Mouse (Mus musculus) MEL (cell line): Measurements from ENCODE around the gene Cul9.

Experiments
- CTCF ChIP-seq, 3 experiments: IDR thresholded peaks in 2 of 3; conservative IDR thresholded peaks in 1 of 3; 2 replicates each; pipeline ENCODE4 v1.5.1; 2011 to 2012; ENCODE audit warnings: low read length in 3 of 3, low read depth in 2 of 3, mild to moderate bottlenecking in 2 of 3, improper control_type of control experiment in 1 of 3, inconsistent platforms in 1 of 3, mixed read lengths in 1 of 3, moderate library complexity in 1 of 3; ENCODE audit not compliant: control insufficient read depth in 1 of 3, insufficient read depth in 1 of 3, poor library complexity in 1 of 3, severe bottlenecking in 1 of 3
- HCFC1 ChIP-seq: IDR thresholded peaks from 2 replicates; pipeline ENCODE4 v1.6.1; 2012; ENCODE audit warnings: low read depth, mild to moderate bottlenecking, inconsistent platforms, low read length, improper control_type of control experiment, moderate library complexity
- KAT2A ChIP-seq: conservative IDR thresholded peaks from 2 replicates; pipeline ENCODE4 v1.6.1; 2012; ENCODE audit warnings: low read depth, low read length, improper control_type of control experiment, inconsistent platforms
- POLR2A ChIP-seq, 2 experiments: IDR thresholded peaks; 2 replicates each; pipeline ENCODE4 v1.6.1; 2011 to 2012; ENCODE audit warnings: low read length in 2 of 2, mild to moderate bottlenecking in 2 of 2, control low read depth in 1 of 2, improper control_type of control experiment in 1 of 2, low read depth in 1 of 2, moderate library complexity in 1 of 2; ENCODE audit not compliant: control insufficient read depth in 1 of 2, insufficient read depth in 1 of 2, poor library complexity in 1 of 2
- TAL1 ChIP-seq: IDR thresholded peaks from 2 replicates; pipeline ENCODE4 v1.6.1; 2012; ENCODE audit warnings: mild to moderate bottlenecking, inconsistent platforms, low read length, moderate library complexity, mixed read lengths

- TF ChIP-seq POLR2A (IDR thresholded peaks at IDR 0.05; ENCODE audit: control insufficient read depth in 1 of 2, insufficient read depth in 1 of 2, low read depth in 1 of 2, low read length in 2 of 2, poor library complexity in 1 of 2), result no peak
- no peak for TF ChIP-seq TAL1
- no peak for TF ChIP-seq HCFC1
- no peak for TF ChIP-seq KAT2A
- TF ChIP-seq CTCF (IDR thresholded peaks at IDR 0.05 in 2 of 3, conservative IDR thresholded peaks at IDR 0.05 in 1 of 3; ENCODE audit: control insufficient read depth in 1 of 3, insufficient read depth in 1 of 3, low read depth in 2 of 3, low read length in 3 of 3, poor library complexity in 1 of 3, severe bottlenecking in 1 of 3), result no peak
These were observed 49.1 kb upstream of the Cul9 start for GRCm38 (mm10) chr17:46595336-46595735.
